Mouse (Mus musculus): Measurements from ENCODE around the gene Myo3a.

Myo3a gene

DNA sequence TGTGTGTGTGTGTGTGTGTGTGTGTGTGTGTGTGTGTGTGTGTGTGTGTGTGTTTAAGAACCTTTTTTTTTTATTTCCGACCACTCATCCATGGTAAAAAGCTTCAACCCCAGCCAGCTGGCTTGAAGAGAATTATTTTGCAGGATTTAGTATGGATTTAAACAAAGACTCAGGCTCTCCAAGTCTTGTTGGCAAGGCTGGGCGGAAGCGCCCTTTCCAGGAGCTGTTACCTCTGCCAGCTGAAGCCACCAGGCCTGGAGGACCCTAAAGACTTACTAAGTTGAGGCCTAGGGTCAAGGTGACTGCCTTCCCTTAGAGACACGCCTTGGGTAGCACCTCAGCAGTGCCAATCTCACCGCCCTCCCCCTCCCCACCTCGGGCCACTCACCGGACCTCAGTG, 393.2 kb downstream of the Myo3a start:
- in situ Hi-C loops (cut with MboI; ENCODE audit: low sequenced_read_pairs) = no loop called here

DNA sequence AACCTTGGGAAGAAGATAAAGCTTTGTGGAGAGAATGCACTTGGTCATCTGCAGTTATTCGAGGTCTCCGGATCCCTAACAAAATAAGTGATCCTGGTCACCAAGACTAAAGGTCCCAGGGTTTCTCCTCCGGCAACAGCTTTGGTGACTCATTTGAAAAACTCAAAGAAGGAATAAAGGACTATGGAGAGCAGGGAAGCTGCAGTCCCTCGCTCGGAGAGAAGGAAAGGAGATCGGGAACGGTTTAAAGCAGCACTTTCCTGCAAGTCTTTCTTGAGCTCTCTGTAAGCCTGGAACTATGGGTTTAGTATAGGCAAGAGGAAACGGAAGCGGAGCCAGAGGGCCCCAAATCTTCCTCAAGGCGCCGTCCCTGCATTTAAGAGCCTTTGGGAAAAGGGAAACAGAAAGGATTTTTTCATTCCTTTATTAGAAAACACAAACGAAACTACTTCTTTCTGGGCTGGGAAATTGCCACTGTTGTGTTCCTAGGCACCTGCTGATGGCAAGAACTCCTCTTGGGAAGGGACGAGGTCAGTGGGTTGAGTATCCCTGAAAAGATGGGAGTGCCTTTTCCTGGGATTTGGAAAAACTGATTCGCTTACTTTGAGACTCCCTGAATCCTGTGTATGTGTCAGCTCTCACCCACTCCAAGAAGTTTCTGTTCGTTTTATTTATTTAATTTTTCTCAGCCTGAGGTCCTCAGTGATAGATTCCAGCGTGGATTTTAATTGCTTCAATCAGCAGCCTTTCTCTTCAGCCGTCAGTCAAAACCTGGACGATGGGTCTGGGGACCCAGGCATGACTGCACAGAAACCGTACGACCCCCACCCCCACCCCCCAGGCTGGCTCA, 393.9 kb downstream of the Myo3a start:
- in situ Hi-C loops (cut with MboI; ENCODE audit: low sequenced_read_pairs) = no loop called here

DNA sequence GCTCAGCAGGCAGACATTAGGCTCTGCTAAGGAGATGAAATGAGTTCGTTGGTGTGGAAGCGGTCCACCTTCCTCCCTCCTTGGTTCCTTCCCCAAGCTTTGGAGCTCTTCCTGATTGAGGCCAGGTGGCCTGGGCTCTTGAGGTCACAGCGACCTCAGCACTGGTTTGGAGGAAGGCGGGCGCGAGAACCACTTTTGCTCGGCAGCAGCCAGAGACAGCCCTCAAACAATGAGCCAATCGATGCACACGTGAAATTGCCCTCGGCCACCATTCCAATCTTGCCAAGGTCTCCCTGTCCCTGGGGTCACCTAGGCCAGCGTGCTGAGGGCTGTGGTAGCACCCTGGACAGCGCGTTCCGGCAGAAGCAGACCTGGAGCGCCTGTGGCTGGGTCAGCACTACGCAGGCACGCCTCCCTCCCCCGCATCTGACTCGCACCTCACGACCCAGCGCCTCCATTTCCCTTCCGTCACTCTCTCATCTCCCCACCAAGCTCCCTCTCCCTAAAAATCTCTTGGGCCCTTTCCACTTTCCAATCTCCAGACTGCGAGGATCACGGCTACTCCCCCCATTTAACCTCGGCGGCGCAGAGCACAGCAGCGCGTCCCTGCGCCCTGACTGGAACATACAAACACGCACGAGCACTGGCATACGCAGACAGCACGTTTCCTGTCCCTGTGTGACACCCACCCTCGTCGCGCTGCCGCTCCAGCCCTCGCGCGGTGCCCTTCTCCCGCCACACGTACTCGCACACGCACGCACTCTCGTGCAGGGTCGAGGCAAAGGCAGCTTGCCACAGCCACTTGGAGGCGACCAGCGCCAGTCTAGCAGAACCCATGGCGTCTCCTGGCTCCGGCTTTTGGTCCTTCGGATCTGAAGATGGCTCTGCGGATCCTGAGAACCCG, 394.8 kb downstream of the Myo3a start, which contains the start of gene Gad2:
Gene Gad2 (plus strand): TSS at position 378 of the 904 bp plus-strand sequence.
- in situ Hi-C loops (cut with MboI; ENCODE audit: low sequenced_read_pairs) = no loop called here

DNA sequence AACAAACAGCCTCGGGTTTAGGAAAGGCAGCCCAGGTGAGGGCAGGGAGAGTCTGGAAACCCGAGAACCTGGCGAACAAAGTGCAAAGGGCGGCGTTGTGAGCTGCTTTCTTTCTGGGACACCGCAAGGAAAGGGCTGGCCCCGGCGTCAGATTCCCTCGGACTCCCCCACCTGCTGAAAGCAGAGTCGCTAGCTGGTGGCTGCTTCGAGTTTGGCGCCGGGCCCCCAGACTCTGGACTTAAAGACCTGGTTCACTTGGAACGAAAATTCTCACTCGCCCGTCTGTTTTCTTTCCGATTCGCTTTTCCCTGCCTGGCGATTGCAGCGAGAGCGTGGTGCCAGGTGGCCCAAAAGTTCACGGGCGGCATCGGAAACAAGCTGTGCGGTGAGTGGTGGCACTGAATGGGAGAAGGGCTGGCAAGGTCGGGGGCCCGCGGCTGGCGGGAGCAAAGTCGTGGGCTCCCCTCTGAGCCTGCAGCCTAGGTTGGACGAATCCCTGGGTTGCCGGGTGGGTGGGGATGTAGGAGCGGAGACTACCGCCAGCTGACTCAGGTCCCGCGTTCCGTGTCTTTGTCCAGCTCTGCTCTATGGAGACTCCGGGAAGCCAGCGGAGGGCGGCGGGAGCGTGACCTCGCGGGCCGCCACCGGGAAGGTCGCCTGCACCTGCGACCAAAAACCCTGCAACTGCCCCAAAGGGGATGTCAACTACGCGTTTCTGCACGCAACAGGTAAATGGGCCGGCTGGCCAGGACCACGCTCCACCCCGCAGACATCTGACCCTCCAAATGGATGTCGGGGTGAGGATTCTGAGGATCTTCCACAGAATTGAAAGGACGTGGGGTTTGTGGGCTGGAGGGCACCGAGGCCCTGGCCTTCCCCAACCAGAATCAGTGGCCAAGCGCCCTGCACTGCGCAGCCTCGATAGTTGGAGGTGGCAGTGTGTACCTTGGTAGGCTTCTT, 396.1 kb downstream of the Myo3a start:
- in situ Hi-C loops (cut with MboI; ENCODE audit: low sequenced_read_pairs) = no loop called here

DNA sequence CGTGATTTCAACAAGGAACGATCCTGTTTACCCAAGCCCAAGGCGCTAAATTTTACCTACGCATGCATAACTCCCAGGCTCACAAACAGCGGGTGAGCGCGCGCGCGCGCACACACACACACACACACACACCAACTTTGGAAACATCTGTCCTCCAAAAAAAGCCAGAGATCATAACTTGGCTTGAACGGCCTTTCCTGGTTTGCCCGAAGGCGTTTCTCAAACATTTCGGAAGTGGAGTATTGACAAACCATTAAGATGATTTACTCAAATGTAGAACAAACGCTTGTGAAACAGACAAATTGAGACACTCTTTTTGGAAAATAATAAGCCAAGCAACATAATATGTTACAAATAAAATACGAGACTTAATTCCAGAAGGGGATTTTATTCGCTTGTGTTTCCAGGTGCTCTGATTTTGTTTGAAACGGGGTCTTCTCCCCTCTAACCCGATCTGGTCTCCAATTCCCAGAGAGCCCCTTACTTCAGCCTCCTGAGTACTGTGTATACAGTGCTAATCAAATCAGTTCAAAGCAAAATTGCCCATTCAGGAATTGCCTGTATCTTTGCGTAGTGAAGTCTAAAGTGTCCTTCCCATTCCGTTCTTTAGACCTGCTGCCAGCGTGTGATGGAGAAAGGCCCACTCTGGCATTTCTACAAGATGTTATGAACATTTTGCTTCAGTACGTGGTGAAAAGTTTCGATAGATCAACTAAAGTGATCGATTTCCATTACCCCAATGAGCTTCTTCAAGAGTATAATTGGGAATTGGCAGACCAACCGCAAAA, 397.1 kb downstream of the Myo3a start:
- in situ Hi-C loops (cut with MboI; ENCODE audit: low sequenced_read_pairs) = no loop called here

DNA sequence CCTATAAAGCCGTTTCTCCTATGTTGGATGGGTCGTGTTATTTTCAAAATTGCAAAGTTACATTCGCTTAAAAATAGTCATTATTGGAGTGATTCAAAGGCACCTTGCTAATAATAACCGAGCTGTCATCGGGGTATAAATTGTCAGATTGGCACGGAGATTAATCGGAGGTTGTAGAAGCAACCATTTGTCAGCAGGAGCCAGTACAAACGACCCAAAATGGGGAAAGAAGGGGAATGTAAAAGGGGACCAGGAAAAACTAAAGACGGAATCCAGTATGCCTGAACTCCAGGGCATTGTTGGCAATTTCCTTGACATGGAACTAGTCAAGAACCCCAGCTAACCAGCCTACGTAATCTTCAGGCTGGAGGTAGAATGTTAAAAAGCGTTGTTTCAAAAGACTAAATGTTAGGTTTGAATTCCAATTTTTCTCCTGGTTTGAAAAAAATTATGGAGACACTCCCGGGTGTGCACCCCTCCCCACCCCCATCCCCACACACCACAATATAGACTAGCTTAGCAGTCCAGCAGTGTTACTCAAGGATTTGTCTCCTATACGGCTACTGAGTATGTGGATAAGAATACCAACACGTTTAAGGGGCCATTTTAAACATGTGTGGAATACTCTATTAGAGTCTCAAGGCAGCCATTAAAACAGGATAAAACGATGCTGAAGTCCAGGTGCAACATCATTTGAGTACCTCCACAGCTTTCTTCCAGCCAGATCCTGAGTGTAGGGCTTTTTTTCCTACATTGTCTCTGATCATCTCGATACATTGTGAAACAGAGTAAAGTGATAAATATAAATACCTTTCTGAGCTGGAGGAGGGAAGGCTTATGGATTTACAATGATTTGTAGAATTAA, 398.0 kb downstream of the Myo3a start:
- in situ Hi-C loops (cut with MboI; ENCODE audit: low sequenced_read_pairs) = no loop called here

DNA sequence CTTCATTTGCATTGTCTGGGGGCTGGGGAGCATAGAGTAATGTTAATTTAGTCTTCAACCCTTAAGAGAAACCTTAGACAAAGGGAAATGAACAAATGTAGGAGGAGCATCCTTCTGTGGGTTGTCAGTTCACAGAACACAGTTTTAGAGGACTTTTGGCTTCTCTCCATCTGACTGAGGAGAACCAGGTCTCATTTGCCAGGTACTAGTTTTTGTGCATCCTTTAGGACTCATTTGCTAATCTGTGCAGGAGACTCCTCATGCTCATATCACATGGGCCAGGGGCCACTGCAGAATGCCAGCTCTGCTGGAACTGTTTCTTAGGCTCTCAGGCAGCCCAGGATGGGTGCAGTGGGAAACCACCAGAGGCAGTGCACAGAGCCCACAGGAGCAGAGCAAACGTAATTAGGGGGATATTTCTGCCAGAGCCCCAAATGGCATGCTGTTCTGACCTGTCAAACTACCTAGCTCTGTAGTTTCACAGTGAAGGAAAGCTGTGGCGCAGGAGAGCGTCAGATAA, 399.9 kb downstream of the Myo3a start:
- in situ Hi-C loops (cut with MboI; ENCODE audit: low sequenced_read_pairs) = no loop called here

DNA sequence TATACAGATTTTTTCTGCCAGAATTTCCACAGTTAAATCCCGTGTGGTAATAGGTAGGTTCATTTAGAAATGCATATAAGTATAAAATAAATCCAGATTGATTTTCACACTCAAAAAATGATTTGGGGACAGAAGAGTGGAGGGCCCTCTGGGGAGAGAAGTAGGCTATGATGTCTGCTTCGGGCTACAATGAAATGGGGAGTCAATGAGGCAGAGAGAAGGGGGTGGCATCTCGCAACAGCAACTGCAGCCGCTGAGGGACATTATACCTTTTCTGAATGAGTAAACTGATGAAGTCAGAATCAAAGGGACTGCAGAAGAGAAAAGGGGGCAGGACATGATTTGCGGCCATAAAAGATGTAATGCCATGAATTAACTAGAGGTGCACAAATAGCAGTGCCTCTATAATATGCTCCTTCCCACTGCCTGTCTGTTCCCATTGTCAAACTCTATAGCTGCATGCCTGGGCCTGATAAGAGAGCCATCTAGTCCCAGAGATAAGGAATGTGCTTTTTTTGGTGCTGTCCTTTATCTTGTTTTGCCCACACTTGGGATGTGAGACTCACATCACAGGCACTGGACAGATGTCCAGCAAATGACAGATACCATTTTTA, 400.6 kb downstream of the Myo3a start:
- in situ Hi-C loops (cut with MboI; ENCODE audit: low sequenced_read_pairs) = no loop called here

DNA sequence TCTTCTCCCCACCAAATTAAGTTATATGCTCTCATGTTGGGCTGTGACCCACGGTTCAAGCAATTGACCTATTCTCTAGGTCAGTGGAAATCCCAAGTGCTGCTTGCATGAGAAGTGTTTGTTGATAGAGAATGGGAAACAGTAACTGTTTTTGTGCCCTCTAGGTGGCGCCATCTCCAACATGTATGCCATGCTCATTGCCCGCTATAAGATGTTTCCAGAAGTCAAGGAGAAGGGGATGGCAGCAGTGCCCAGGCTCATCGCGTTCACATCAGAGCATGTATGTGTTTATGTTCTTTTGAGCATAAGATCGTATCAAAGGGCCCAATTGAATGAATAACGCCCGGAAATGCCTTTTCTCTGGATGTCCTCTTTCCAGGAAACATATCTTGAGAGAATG, 407.5 kb downstream of the Myo3a start:
- in situ Hi-C loops (cut with MboI; ENCODE audit: low sequenced_read_pairs) = no loop called here

DNA sequence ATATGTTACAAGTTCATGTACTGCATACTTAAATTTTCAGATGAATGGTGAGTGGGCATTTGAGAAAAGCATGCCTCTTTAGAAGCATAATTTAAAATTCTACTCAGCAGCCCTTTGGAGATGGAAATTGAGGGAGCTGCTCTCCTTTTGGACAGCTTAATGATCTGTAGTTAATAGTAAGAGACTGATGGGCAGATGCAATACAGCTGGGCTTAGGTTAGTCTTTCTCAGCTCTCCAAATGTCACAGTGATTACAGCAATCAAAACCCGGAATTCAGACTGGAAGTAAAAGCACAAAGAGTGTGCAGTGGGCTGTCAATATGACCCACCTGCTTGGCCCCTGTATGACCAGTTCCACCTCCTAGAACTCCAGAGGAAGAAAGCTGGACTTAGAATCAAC, 418.8 kb downstream of the Myo3a start:
- in situ Hi-C loops (cut with MboI; ENCODE audit: low sequenced_read_pairs) = no loop called here

DNA sequence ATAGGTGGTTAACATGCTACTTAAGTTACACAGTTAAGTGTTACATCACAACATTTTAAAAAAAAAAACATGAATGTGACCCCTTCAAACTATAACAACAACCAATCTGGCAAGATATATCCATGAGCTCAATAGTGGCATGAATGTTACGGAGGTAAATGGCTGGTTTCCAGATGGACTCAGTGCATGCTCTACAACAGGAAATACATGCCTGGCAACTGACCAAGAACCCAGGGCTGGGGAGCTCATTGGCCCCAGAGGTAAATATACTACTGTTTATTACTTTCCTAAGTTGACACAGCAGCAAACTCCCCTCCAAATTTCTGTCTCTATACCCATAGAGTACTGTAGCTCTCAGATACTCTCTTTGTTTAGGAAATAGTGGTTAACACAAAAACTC, 421.1 kb downstream of the Myo3a start:
- in situ Hi-C loops (cut with MboI; ENCODE audit: low sequenced_read_pairs) = no loop called here

DNA sequence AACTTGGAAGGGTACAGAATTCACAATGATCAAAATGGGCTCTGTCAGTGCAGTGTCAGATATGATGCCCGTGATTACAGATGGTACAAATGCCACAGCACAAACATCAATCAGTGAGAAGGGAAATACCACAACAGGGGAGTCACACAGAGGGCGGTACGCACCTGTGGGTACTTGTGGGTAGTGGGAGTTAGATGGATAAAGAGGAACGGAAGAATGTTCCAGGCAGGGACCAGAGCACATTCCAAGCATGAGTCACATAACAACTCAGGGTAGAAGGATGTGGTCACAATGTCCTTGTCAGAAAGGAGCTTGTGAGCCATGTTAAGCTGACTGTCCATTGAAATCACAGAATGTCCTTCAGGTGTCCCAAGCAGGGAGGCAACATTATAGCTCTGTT, 424.5 kb downstream of the Myo3a start:
- in situ Hi-C loops (cut with MboI; ENCODE audit: low sequenced_read_pairs) = no loop called here

DNA sequence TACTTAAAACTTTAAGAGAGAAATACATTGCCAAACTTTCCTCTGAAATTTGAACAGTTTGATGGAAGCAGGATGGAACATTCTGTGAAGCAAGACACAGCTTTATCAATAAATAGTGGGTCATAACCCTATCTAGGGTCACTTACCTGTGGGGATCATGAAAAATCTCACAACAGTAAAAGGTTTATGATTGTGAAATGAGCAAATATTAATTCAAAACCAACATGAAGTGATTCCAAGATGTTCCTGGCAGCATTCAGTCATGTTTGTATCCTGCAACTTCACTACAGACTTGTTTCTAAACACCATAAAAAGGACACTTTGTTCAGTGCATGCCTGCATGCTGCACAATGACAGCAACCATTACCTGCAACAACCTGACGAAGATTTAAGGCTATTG, 436.4 kb downstream of the Myo3a start:
- in situ Hi-C loops (cut with MboI; ENCODE audit: low sequenced_read_pairs) = no loop called here

All from CH12F3 (cell line).